Mouse (Mus musculus): ENCODE measurements at regions not wholly inside any gene's neighbourhood (a gene's known extent, or its start where the extent isn't known, plus 50 kb on each side); places are given as distances from the start of the nearest gene placed in this dataset.

DNA sequence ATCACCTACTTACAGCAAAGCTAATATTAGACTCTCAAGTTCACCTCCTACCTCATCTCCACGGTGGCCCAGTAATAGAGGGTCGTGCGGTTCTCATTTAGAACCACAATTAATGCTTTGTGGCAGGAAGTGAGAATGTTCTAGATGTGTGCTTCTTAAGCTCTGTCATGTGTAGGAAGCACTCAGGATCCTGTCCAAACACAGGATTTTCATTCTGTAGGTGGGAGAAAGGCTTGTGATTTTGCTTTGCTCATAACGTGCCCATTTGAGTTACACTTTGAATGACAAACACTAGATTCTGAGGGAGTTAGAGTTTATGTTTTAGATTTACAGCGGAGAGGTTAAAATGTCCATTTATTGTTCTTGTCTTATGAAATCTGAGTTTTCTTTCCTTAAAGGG, 308.0 kb upstream of the Gm15217 start:
- Histone ChIP-seq H3K9ac (ENCODE audit: low read depth, low read length) (no peak overlapping the region), H3K4me3 (ENCODE audit: low read length) (no peak overlapping the region), H3K27me3 (ENCODE audit: control insufficient read depth, insufficient read depth, low read length) (no peaks in the 10 kb centered on the region), H3K9me3 (ENCODE audit: control insufficient read depth, low read length) (no peaks in the 10 kb centered on the region), H3K4me1 (ENCODE audit: control insufficient read depth, insufficient read depth, low read length) (no peaks in the 10 kb centered on the region), H3K36me3 (ENCODE audit: control insufficient read depth, insufficient read depth, low read length) (no peaks in the 10 kb centered on the region), H3K27ac (ENCODE audit: low read depth, low read length) (no peak overlapping the region), H3K4me2 (replicated peaks; ENCODE audit: low read depth, low read length) (no peak overlapping the region)
- ATAC-seq (ENCODE audit: low FRiP score, low TSS enrichment): no peak
- WGBS: 83% methylated on average over 5 of the region's 5 CpGs

GRCm38 (mm10) chr14:46076738-46077137, 302.5 kb upstream of the Gm15217 start:
- H3K4me3 ChIP-seq (ENCODE audit: low read length): no peak overlapping the region
- no peak overlapping the region for H3K9ac ChIP-seq (ENCODE audit: low read depth, low read length)
- no peaks in the 10 kb centered on the region for H3K4me1 ChIP-seq (ENCODE audit: control insufficient read depth, insufficient read depth, low read length)
- ATAC-seq (ENCODE audit: low FRiP score, low TSS enrichment): no peak
- no peaks in the 10 kb centered on the region for H3K9me3 ChIP-seq (ENCODE audit: control insufficient read depth, low read length)
- no peak overlapping the region for H3K27ac ChIP-seq (ENCODE audit: low read depth, low read length)
- H3K4me2 ChIP-seq (replicated peaks; ENCODE audit: low read depth, low read length): no peak overlapping the region
- H3K27me3 ChIP-seq (ENCODE audit: control insufficient read depth, insufficient read depth, low read length): no peaks in the 10 kb centered on the region
- no peaks in the 10 kb centered on the region for H3K36me3 ChIP-seq (ENCODE audit: control insufficient read depth, insufficient read depth, low read length)
- 91% methylated on average over 2 of the region's 2 CpGs for WGBS

DNA sequence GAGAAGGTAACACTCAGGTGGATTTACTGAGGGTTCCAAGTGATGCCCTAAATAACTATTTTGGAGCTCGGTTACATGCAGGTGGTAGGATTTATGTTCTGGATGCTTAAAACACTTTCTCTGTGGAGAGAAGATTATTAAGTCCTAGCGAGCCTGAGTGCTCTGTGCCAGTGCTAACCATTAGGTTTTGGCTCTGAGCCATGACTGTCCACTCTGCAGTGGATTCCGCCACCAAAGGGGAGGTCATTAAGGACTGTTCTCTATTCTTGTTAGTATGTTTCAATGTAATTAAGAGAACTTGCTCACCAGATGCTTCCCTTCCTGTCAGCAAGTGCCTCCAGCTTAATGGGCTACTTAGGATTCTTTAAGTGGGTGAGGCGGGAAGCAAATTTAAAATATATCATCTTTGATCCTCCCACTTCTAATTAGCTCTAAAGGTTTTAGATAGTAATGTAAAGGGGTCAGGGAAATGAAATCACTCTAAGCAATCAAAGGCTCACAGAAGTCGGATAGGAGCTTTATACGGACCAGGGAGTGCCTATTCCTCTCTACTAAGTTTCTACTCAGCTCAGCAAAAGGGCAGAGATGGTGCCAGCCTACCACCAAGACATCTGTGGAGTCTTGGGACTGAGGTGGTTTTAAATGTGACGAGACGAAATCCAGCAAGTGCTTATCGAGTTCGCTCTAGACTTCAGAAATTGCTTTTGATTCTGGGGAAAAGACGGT, 301.6 kb upstream of the Gm15217 start:
- WGBS: 84% methylated on average over 11 of the region's 11 CpGs
- Histone ChIP-seq H3K27ac (ENCODE audit: low read depth, low read length) (no peak overlapping the region), H3K36me3 (ENCODE audit: control insufficient read depth, insufficient read depth, low read length) (no peaks in the 10 kb centered on the region)

GRCm38 (mm10) chr14:46082646-46083045, 296.6 kb upstream of the Gm15217 start:
- no peak overlapping the region for H3K9ac ChIP-seq (ENCODE audit: low read depth, low read length)
- 93% methylated on average over 5 of the region's 5 CpGs for WGBS
- no peak overlapping the region for H3K27ac ChIP-seq (ENCODE audit: low read depth, low read length)
- H3K4me3 ChIP-seq (ENCODE audit: low read length): no peak overlapping the region
- no peaks in the 10 kb centered on the region for H3K36me3 ChIP-seq (ENCODE audit: control insufficient read depth, insufficient read depth, low read length)
- H3K9me3 ChIP-seq (ENCODE audit: control insufficient read depth, low read length): no peaks in the 10 kb centered on the region
- no peaks in the 10 kb centered on the region for H3K4me1 ChIP-seq (ENCODE audit: control insufficient read depth, insufficient read depth, low read length)
- ATAC-seq (ENCODE audit: low FRiP score, low TSS enrichment): no peak
- H3K27me3 ChIP-seq (ENCODE audit: control insufficient read depth, insufficient read depth, low read length): no peaks in the 10 kb centered on the region
- H3K4me2 ChIP-seq (replicated peaks; ENCODE audit: low read depth, low read length): no peak overlapping the region

More for the DNA sequence above, 301.6 kb upstream of the Gm15217 start:
- Histone ChIP-seq H3K9ac (ENCODE audit: low read depth, low read length) (no peak overlapping the region), H3K4me2 (replicated peaks; ENCODE audit: low read depth, low read length) (no peak overlapping the region), H3K4me1 (ENCODE audit: control insufficient read depth, insufficient read depth, low read length) (no peaks in the 10 kb centered on the region), H3K9me3 (ENCODE audit: control insufficient read depth, low read length) (no peaks in the 10 kb centered on the region), H3K4me3 (ENCODE audit: low read length) (no peak overlapping the region), H3K27me3 (ENCODE audit: control insufficient read depth, insufficient read depth, low read length) (no peaks in the 10 kb centered on the region)
- ATAC-seq (ENCODE audit: low FRiP score, low TSS enrichment): no peak

DNA sequence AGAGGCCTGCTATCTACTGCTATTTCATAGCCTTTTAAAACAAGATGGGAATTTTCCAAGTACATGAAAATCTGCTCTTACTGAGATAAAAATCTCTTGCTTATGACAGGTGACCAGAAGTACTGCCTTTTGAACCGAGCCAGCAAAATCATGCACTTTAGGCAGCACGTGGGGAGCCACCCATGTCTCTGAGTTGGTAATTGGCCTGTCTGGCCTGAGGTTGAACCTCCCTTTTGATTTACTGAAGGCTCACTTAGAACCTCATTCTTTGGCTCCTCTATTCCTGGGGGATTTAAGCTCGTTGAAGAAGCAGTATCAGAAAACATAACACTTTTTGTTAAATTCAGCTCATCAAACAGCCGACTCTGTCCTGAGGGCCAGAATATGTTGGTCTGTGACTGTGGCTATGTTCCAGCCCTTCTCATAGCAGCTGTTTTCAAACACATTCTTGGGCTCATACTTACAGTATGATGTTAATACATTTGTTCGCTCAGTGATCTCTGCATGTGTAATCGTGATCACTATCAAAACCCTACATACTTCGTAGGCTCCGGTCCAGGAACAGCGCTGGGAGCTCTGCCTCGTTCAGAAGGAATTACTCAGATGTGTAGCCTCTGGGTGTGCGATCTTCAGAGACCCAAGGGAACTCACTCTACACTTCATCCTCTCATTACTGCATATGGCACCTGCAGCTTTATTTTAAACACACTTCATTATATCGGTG, 290.1 kb upstream of the Gm15217 start:
- no peaks in the 10 kb centered on the region for H3K4me1 ChIP-seq (ENCODE audit: control insufficient read depth, insufficient read depth, low read length)
- no peak overlapping the region for H3K4me3 ChIP-seq (ENCODE audit: low read length)
- no peaks in the 10 kb centered on the region for H3K36me3 ChIP-seq (ENCODE audit: control insufficient read depth, insufficient read depth, low read length)
- ATAC-seq (ENCODE audit: low FRiP score, low TSS enrichment): no peak
- H3K9me3 ChIP-seq (ENCODE audit: control insufficient read depth, low read length): no peaks in the 10 kb centered on the region
- H3K9ac ChIP-seq (ENCODE audit: low read depth, low read length): no peak overlapping the region
- 59% methylated on average over 12 of the region's 12 CpGs for WGBS
- H3K4me2 ChIP-seq (replicated peaks; ENCODE audit: low read depth, low read length): no peak overlapping the region
- no peaks in the 10 kb centered on the region for H3K27me3 ChIP-seq (ENCODE audit: control insufficient read depth, insufficient read depth, low read length)
- no peak overlapping the region for H3K27ac ChIP-seq (ENCODE audit: low read depth, low read length)

GRCm38 (mm10) chr14:46115950-46116349, 263.3 kb upstream of the Gm15217 start:
- H3K4me2 ChIP-seq (replicated peaks; ENCODE audit: low read depth, low read length): no peak overlapping the region
- H3K4me1 ChIP-seq (ENCODE audit: control insufficient read depth, insufficient read depth, low read length): no peaks in the 10 kb centered on the region
- no peak for ATAC-seq (ENCODE audit: low FRiP score, low TSS enrichment)
- H3K9ac ChIP-seq (ENCODE audit: low read depth, low read length): no peak overlapping the region
- WGBS: 67% methylated on average over 3 of the region's 3 CpGs
- no peak overlapping the region for H3K4me3 ChIP-seq (ENCODE audit: low read length)
- H3K9me3 ChIP-seq (ENCODE audit: control insufficient read depth, low read length): no peaks in the 10 kb centered on the region
- H3K27me3 ChIP-seq (ENCODE audit: control insufficient read depth, insufficient read depth, low read length): no peaks in the 10 kb centered on the region
- H3K27ac ChIP-seq (ENCODE audit: low read depth, low read length): no peak overlapping the region
- H3K36me3 ChIP-seq (ENCODE audit: control insufficient read depth, insufficient read depth, low read length): no peaks in the 10 kb centered on the region

DNA sequence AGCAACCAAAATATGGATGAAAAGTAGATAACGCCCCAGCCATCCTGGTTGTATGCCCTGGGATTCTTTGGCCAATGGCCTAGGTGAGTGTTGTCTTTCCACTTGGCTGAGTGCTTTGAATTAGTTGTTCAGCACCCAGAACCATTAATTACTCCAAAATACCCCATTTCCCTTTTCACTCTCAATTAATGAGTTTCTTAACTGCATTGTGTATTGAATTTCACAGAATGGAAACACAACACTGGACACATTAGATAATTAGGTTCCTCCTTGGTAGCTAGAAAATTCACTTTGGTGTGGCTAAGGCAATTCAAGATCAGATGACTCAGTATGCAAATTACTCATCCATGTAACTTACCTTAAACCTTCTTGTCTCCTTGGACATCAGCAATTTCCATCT, 252.7 kb upstream of the Gm15217 start:
- no peaks in the 10 kb centered on the region for H3K4me1 ChIP-seq (ENCODE audit: control insufficient read depth, insufficient read depth, low read length)
- WGBS: 68% methylated on average over 1 of the region's 1 CpGs
- no peak overlapping the region for H3K9ac ChIP-seq (ENCODE audit: low read depth, low read length)
- H3K36me3 ChIP-seq (ENCODE audit: control insufficient read depth, insufficient read depth, low read length): no peaks in the 10 kb centered on the region
- ATAC-seq (ENCODE audit: low FRiP score, low TSS enrichment): no peak
- H3K27me3 ChIP-seq (ENCODE audit: control insufficient read depth, insufficient read depth, low read length): no peaks in the 10 kb centered on the region
- H3K9me3 ChIP-seq (ENCODE audit: control insufficient read depth, low read length): no peaks in the 10 kb centered on the region
- H3K4me3 ChIP-seq (ENCODE audit: low read length): no peak overlapping the region
- no peak overlapping the region for H3K27ac ChIP-seq (ENCODE audit: low read depth, low read length)
- H3K4me2 ChIP-seq (replicated peaks; ENCODE audit: low read depth, low read length): no peak overlapping the region

DNA sequence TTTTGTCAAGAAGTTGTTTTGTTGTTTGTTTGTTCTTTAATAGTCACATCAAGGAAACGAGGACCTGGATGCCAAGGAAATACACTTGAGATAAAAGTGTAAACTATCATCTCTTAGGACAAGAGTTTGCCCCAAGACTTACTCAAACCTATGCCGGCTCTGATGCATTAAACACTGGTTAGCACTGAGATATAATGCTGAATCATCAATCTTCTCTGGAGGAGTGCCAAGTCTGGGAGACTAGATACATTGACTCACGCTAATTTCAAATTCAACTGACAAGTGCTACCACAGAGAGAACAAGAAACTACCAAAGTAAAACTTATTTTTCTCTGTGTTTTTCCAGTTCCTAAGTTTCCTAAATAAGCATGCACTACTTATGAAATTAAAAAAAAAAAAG, 249.5 kb upstream of the Gm15217 start:
- H3K27me3 ChIP-seq (ENCODE audit: control insufficient read depth, insufficient read depth, low read length): no peaks in the 10 kb centered on the region
- no peaks in the 10 kb centered on the region for H3K36me3 ChIP-seq (ENCODE audit: control insufficient read depth, insufficient read depth, low read length)
- H3K4me1 ChIP-seq (ENCODE audit: control insufficient read depth, insufficient read depth, low read length): no peaks in the 10 kb centered on the region
- WGBS: 76% methylated on average over 3 of the region's 3 CpGs
- H3K4me2 ChIP-seq (replicated peaks; ENCODE audit: low read depth, low read length): no peak overlapping the region
- no peaks in the 10 kb centered on the region for H3K9me3 ChIP-seq (ENCODE audit: control insufficient read depth, low read length)
- no peak overlapping the region for H3K4me3 ChIP-seq (ENCODE audit: low read length)
- no peak overlapping the region for H3K9ac ChIP-seq (ENCODE audit: low read depth, low read length)
- ATAC-seq (ENCODE audit: low FRiP score, low TSS enrichment): no peak
- H3K27ac ChIP-seq (ENCODE audit: low read depth, low read length): no peak overlapping the region

DNA sequence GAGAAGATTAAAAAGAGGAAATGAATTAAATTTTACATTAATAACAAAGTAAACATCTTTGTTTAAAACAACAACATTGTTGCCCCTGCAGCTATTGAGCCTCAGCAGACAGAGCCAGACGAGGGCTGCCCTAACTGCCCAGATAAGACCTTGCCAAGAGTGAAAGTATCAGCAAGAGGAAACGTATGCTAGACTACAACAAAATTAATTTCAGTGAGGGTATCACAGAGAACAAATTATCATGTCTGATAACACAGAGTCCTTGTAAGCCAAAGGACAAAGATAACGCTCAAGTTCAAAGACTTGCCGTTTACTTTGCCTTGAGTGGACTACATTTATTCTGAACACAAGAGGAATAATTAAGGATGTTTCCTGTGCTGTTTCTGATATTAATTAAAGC, 235.0 kb upstream of the Gm15217 start:
- H3K27ac ChIP-seq (ENCODE audit: low read depth, low read length): no peak overlapping the region
- no peaks in the 10 kb centered on the region for H3K9me3 ChIP-seq (ENCODE audit: control insufficient read depth, low read length)
- no peak overlapping the region for H3K4me2 ChIP-seq (replicated peaks; ENCODE audit: low read depth, low read length)
- H3K4me1 ChIP-seq (ENCODE audit: control insufficient read depth, insufficient read depth, low read length): no peaks in the 10 kb centered on the region
- no peaks in the 10 kb centered on the region for H3K36me3 ChIP-seq (ENCODE audit: control insufficient read depth, insufficient read depth, low read length)
- H3K4me3 ChIP-seq (ENCODE audit: low read length): no peak overlapping the region
- H3K9ac ChIP-seq (ENCODE audit: low read depth, low read length): no peak overlapping the region
- WGBS: 55% methylated on average over 4 of the region's 4 CpGs
- no peak for ATAC-seq (ENCODE audit: low FRiP score, low TSS enrichment)
- no peaks in the 10 kb centered on the region for H3K27me3 ChIP-seq (ENCODE audit: control insufficient read depth, insufficient read depth, low read length)

Measured in kidney, embryonic 14.5 days (tissue).